ENCODE assay signal across 19 mouse cellular contexts in the genomic region with DNA sequence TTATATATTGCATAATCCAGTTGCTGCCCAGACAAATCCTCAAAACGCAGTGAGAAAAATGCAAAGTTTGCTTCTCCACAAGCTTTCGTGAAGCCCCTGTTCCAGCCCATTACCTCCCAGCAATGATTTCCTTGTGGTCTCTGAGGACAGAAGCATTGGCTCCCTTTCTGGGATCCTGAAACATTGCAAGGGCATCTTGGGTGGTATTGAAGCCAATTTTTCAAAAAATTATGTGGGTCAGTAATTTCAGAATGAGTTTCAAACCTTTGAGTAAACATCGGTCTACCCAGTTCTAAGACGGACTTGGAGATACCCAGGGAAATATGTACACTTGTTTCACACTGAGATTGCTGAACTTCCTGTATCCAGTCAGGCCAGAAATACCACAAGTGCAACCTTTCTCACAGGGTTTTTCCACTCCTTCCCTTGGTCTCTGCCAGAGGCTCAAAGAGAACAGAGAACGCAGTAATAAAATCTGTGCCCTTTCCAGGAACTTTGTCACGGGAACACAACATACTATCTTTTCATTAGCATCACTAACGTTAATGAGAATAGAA.
A peak's percentile ranks its signal among the peaks of the same experiment; 100 is the strongest.
DNase-seq lines count a peak whose midpoint lies in the region; ATAC-seq and TF ChIP-seq lines count a peak whose summit lies in the region.
"Had no signal": no experiment of that assay in that cellular context is flagged by ENCODE, and none has a peak within 500 bp of the region (broad histone marks: within the 10 kb centered on the region; RNA-seq: fewer than 3 reads in every experiment).

No protein-coding gene starts in this region.

- 47% methylated on average over 7 of the region's 7 CpGs for WGBS in kidney, adult 2 months
- WGBS in kidney, postnatal 0 days: 58% methylated on average over 7 of the region's 7 CpGs
- WGBS in forebrain, embryonic 13.5 days: 87% methylated on average over 7 of the region's 7 CpGs

- H3K4me1 ChIP-seq in kidney, adult 2 months (ENCODE audit: control insufficient read depth, insufficient read depth, low read length): no peaks in the 10 kb centered on the region
- H3K4me1 ChIP-seq in kidney, postnatal 0 days (replicated peaks; ENCODE audit: insufficient read depth, low read length): no peaks in the 10 kb centered on the region
- H3K4me1 ChIP-seq in forebrain, embryonic 13.5 days: no peaks in the 10 kb centered on the region
- H3K4me1 ChIP-seq: embryonic facial prominence, embryonic 15.5 days; forebrain, embryonic 12.5 days; heart, embryonic 12.5 days; hindbrain, embryonic 10.5 days; hindbrain, embryonic 15.5 days had no signal

- TF ChIP-seq CTCF in kidney, adult 2 months (conservative IDR thresholded peaks at IDR 0.05; ENCODE audit: insufficient read depth, insufficient read length, low read depth, low read length): no peak
- no peak for TF ChIP-seq CTCF in kidney, postnatal 0 days (IDR thresholded peaks at IDR 0.05; ENCODE audit: low read depth)

- H3K27ac ChIP-seq in kidney, adult 2 months (ENCODE audit: insufficient read depth, low read depth, low read length): peak overlapping the region; percentile 67
- H3K27ac ChIP-seq in kidney, postnatal 0 days: 0 out of 2 replicates have a peak overlapping the region, but pooled peaks have one; percentile 36
- no peak overlapping the region for H3K27ac ChIP-seq in forebrain, embryonic 13.5 days
- H3K27ac ChIP-seq: embryonic facial prominence, embryonic 15.5 days; forebrain, embryonic 12.5 days; hindbrain, embryonic 10.5 days; hindbrain, embryonic 15.5 days had no signal

- H3K27me3 ChIP-seq in kidney, adult 2 months (replicated peaks; ENCODE audit: control insufficient read depth, insufficient read depth, low read length): no peaks in the 10 kb centered on the region
- no peaks in the 10 kb centered on the region for H3K27me3 ChIP-seq in kidney, postnatal 0 days (ENCODE audit: insufficient read depth, low read length)
- H3K27me3 ChIP-seq in forebrain, embryonic 13.5 days: no peaks in the 10 kb centered on the region
- H3K27me3 ChIP-seq: embryonic facial prominence, embryonic 15.5 days; forebrain, embryonic 12.5 days; heart, embryonic 12.5 days; hindbrain, embryonic 15.5 days had no signal

- ATAC-seq in kidney, postnatal 0 days (replicated peaks; ENCODE audit: low FRiP score, low read depth): no peak
- ATAC-seq in megakaryocyte progenitor cell, adult 5-6 weeks (replicated peaks; ENCODE audit: poor library complexity): peak; percentile 50; the same call in 1 of the 2 replicates
- ATAC-seq in forebrain, embryonic 13.5 days: no peak
- ATAC-seq: forebrain, postnatal 0 days had no signal

- TF ChIP-seq POLR2A in kidney, adult 2 months (IDR thresholded peaks at IDR 0.05; ENCODE audit: low read depth, low read length): no peak

- H3K4me3 ChIP-seq in kidney, adult 2 months (ENCODE audit: insufficient read depth, low read depth, low read length): no peak overlapping the region
- H3K4me3 ChIP-seq in kidney, postnatal 0 days (replicated peaks; ENCODE audit: low read depth, low read length): no peak overlapping the region
- no peak overlapping the region for H3K4me3 ChIP-seq in forebrain, embryonic 13.5 days
- H3K4me3 ChIP-seq: embryonic facial prominence, embryonic 15.5 days; erythroblast, embryonic 14.5 days; forebrain, embryonic 12.5 days; heart, embryonic 12.5 days; hindbrain, embryonic 10.5 days; hindbrain, embryonic 15.5 days had no signal

- no peaks in the 10 kb centered on the region for H3K9me3 ChIP-seq in kidney, postnatal 0 days (replicated peaks; ENCODE audit: low read length)
- no peaks in the 10 kb centered on the region for H3K9me3 ChIP-seq in forebrain, embryonic 13.5 days (replicated peaks)
- H3K9me3 ChIP-seq: embryonic facial prominence, embryonic 15.5 days; forebrain, embryonic 12.5 days; heart, embryonic 12.5 days; hindbrain, embryonic 10.5 days; hindbrain, embryonic 15.5 days had no signal

- H3K36me3 ChIP-seq in kidney, adult 2 months (ENCODE audit: control insufficient read depth, insufficient read depth, low read length): no peaks in the 10 kb centered on the region
- H3K36me3 ChIP-seq in kidney, postnatal 0 days (ENCODE audit: insufficient read depth, low read length): no peaks in the 10 kb centered on the region
- H3K36me3 ChIP-seq in forebrain, embryonic 13.5 days (ENCODE audit: poor library complexity, severe bottlenecking): no peaks in the 10 kb centered on the region
- H3K36me3 ChIP-seq: embryonic facial prominence, embryonic 15.5 days; forebrain, embryonic 12.5 days; heart, embryonic 12.5 days; hindbrain, embryonic 10.5 days; hindbrain, embryonic 15.5 days had no signal

- DNase-seq in kidney, adult 2 months: peak; percentile 17
- DNase-seq in kidney, postnatal 10 days: no peak
- DNase-seq in kidney, postnatal 0 days (ENCODE audit: low spot score): no peak
- DNase-seq in kidney, adult 18-20 months: no peak
- DNase-seq in embryo, embryonic 11 days: no peak
- DNase-seq: adrenal gland, adult 8-10 months; adrenal gland, postnatal 36 days; cerebellum, adult 2 months; cerebellum, postnatal 10 days; forebrain, postnatal 0 days; gastrocnemius, postnatal 14 days had no signal

- H3K4me2 ChIP-seq in kidney, postnatal 0 days (ENCODE audit: low read length): no peak overlapping the region
- no peak overlapping the region for H3K4me2 ChIP-seq in forebrain, embryonic 13.5 days
- H3K4me2 ChIP-seq: embryonic facial prominence, embryonic 15.5 days; forebrain, embryonic 12.5 days; heart, embryonic 12.5 days; hindbrain, embryonic 15.5 days had no signal

- no peak overlapping the region for H3K9ac ChIP-seq in kidney, postnatal 0 days (ENCODE audit: low read depth, low read length)
- no peak overlapping the region for H3K9ac ChIP-seq in forebrain, embryonic 13.5 days
- H3K9ac ChIP-seq: embryonic facial prominence, embryonic 15.5 days; forebrain, embryonic 12.5 days; forebrain, postnatal 0 days; heart, embryonic 12.5 days; hindbrain, embryonic 15.5 days had no signal
